Mouse (Mus musculus): ENCODE data around the gene Aqp1. TPM values are rescaled to one million over a fixed set of nuclear protein-coding genes. Genes with fewer than 3 reads are reported as not detected.

Aqp1 gene
- polyA plus RNA-seq, 1 experiment, result 119 TPM

- no peak overlapping the region for H3K27ac ChIP-seq (ENCODE audit: control insufficient read depth, insufficient read depth, low read length)
- H3K4me1 ChIP-seq (replicated peaks; ENCODE audit: control insufficient read depth, insufficient read depth, low read length), result no peaks in the 10 kb centered on the region
- TF ChIP-seq CTCF (IDR thresholded peaks at IDR 0.05; ENCODE audit: borderline replicate concordance, control insufficient read depth, extremely low read depth, insufficient read depth, low read length, poor library complexity), result no peak
- TF ChIP-seq POLR2A (IDR thresholded peaks at IDR 0.05; ENCODE audit: control insufficient read depth, extremely low read depth, insufficient read depth, low read length, poor library complexity), result no peak
- no peak for DNase-seq
- no peaks in the 10 kb centered on the region for H3K27me3 ChIP-seq (ENCODE audit: control insufficient read depth, insufficient read depth, low read length)
- no peaks in the 10 kb centered on the region for H3K36me3 ChIP-seq (ENCODE audit: control insufficient read depth, insufficient read depth, low read length)
- 27% methylated on average over 4 of the region's 4 CpGs for WGBS
- H3K4me3 ChIP-seq (ENCODE audit: control insufficient read depth, insufficient read depth, low read length), result no peak overlapping the region
Measured at GRCm38 (mm10) chr6:55326299-55326698, 9.9 kb upstream of the Aqp1 start.

- no peak overlapping the region for H3K4me3 ChIP-seq (ENCODE audit: control insufficient read depth, insufficient read depth, low read length)
- H3K36me3 ChIP-seq (ENCODE audit: control insufficient read depth, insufficient read depth, low read length), result no peaks in the 10 kb centered on the region
- H3K27ac ChIP-seq (ENCODE audit: control insufficient read depth, insufficient read depth, low read length), result no peak overlapping the region
- H3K4me1 ChIP-seq (replicated peaks; ENCODE audit: control insufficient read depth, insufficient read depth, low read length), result no peaks in the 10 kb centered on the region
- no peak for TF ChIP-seq CTCF (IDR thresholded peaks at IDR 0.05; ENCODE audit: borderline replicate concordance, control insufficient read depth, extremely low read depth, insufficient read depth, low read length, poor library complexity)
- no peak for TF ChIP-seq POLR2A (IDR thresholded peaks at IDR 0.05; ENCODE audit: control insufficient read depth, extremely low read depth, insufficient read depth, low read length, poor library complexity)
- no peaks in the 10 kb centered on the region for H3K27me3 ChIP-seq (ENCODE audit: control insufficient read depth, insufficient read depth, low read length)
- no peak for DNase-seq
- WGBS, result 81% methylated on average over 13 of the region's 13 CpGs
Measured at GRCm38 (mm10) chr6:55327326-55327725, 8.9 kb upstream of the Aqp1 start.

- Histone ChIP-seq H3K4me1 (replicated peaks; ENCODE audit: control insufficient read depth, insufficient read depth, low read length) (no peaks in the 10 kb centered on the region), H3K27ac (ENCODE audit: control insufficient read depth, insufficient read depth, low read length) (no peak overlapping the region), H3K27me3 (ENCODE audit: control insufficient read depth, insufficient read depth, low read length) (no peaks in the 10 kb centered on the region), H3K36me3 (ENCODE audit: control insufficient read depth, insufficient read depth, low read length) (no peaks in the 10 kb centered on the region), H3K4me3 (ENCODE audit: control insufficient read depth, insufficient read depth, low read length) (no peak overlapping the region)
- TF ChIP-seq POLR2A (IDR thresholded peaks at IDR 0.05; ENCODE audit: control insufficient read depth, extremely low read depth, insufficient read depth, low read length, poor library complexity) (no peak), CTCF (IDR thresholded peaks at IDR 0.05; ENCODE audit: borderline replicate concordance, control insufficient read depth, extremely low read depth, insufficient read depth, low read length, poor library complexity) (no peak)
- 84% methylated on average over 4 of the region's 4 CpGs for WGBS
- no peak for DNase-seq
Measured at GRCm38 (mm10) chr6:55328179-55328578, 8.1 kb upstream of the Aqp1 start.

- no peaks in the 10 kb centered on the region for H3K36me3 ChIP-seq (ENCODE audit: control insufficient read depth, insufficient read depth, low read length)
- WGBS, result 6% methylated on average over 6 of the region's 6 CpGs
- no peaks in the 10 kb centered on the region for H3K27me3 ChIP-seq (ENCODE audit: control insufficient read depth, insufficient read depth, low read length)
- TF ChIP-seq POLR2A (IDR thresholded peaks at IDR 0.05; ENCODE audit: control insufficient read depth, extremely low read depth, insufficient read depth, low read length, poor library complexity) (no peak), CTCF (IDR thresholded peaks at IDR 0.05; ENCODE audit: borderline replicate concordance, control insufficient read depth, extremely low read depth, insufficient read depth, low read length, poor library complexity) (no peak)
- DNase-seq, result peak; percentile 9
- H3K4me1 ChIP-seq (replicated peaks; ENCODE audit: control insufficient read depth, insufficient read depth, low read length), result no peaks in the 10 kb centered on the region
- no peak overlapping the region for H3K27ac ChIP-seq (ENCODE audit: control insufficient read depth, insufficient read depth, low read length)
- no peak overlapping the region for H3K4me3 ChIP-seq (ENCODE audit: control insufficient read depth, insufficient read depth, low read length)
Measured at GRCm38 (mm10) chr6:55331315-55331714, 4.9 kb upstream of the Aqp1 start.

GRCm38 (mm10) chr6:55332100-55332772 lies 4.0 kb upstream of the Aqp1 start:
- WGBS, result 65% methylated on average over 5 of the region's 5 CpGs
- Histone ChIP-seq H3K4me1 (replicated peaks; ENCODE audit: control insufficient read depth, insufficient read depth, low read length) (no peaks in the 10 kb centered on the region), H3K27ac (ENCODE audit: control insufficient read depth, insufficient read depth, low read length) (no peak overlapping the region)

GRCm38 (mm10) chr6:55332773-55333109 lies 3.5 kb upstream of the Aqp1 start:
- Histone ChIP-seq H3K4me3 (ENCODE audit: control insufficient read depth, insufficient read depth, low read length) (no peak overlapping the region), H3K27me3 (ENCODE audit: control insufficient read depth, insufficient read depth, low read length) (no peaks in the 10 kb centered on the region), H3K36me3 (ENCODE audit: control insufficient read depth, insufficient read depth, low read length) (no peaks in the 10 kb centered on the region), H3K27ac (ENCODE audit: control insufficient read depth, insufficient read depth, low read length) (no peak overlapping the region), H3K4me1 (replicated peaks; ENCODE audit: control insufficient read depth, insufficient read depth, low read length) (no peaks in the 10 kb centered on the region)
- no peak for DNase-seq
- WGBS, result 96% methylated on average over 6 of the region's 6 CpGs
- TF ChIP-seq POLR2A (IDR thresholded peaks at IDR 0.05; ENCODE audit: control insufficient read depth, extremely low read depth, insufficient read depth, low read length, poor library complexity), result no peak
- TF ChIP-seq CTCF (IDR thresholded peaks at IDR 0.05; ENCODE audit: borderline replicate concordance, control insufficient read depth, extremely low read depth, insufficient read depth, low read length, poor library complexity), result no peak

More at GRCm38 (mm10) chr6:55332100-55332772, 4.0 kb upstream of the Aqp1 start:
- no peak for DNase-seq
- no peaks in the 10 kb centered on the region for H3K27me3 ChIP-seq (ENCODE audit: control insufficient read depth, insufficient read depth, low read length)
- H3K36me3 ChIP-seq (ENCODE audit: control insufficient read depth, insufficient read depth, low read length), result no peaks in the 10 kb centered on the region
- H3K4me3 ChIP-seq (ENCODE audit: control insufficient read depth, insufficient read depth, low read length), result no peak overlapping the region
- TF ChIP-seq POLR2A (IDR thresholded peaks at IDR 0.05; ENCODE audit: control insufficient read depth, extremely low read depth, insufficient read depth, low read length, poor library complexity) (no peak), CTCF (IDR thresholded peaks at IDR 0.05; ENCODE audit: borderline replicate concordance, control insufficient read depth, extremely low read depth, insufficient read depth, low read length, poor library complexity) (no peak)

GRCm38 (mm10) chr6:55337242-55337641 lies 1.0 kb downstream of the Aqp1 start:
- WGBS, result 91% methylated on average over 5 of the region's 5 CpGs
- no peaks in the 10 kb centered on the region for H3K4me1 ChIP-seq (replicated peaks; ENCODE audit: control insufficient read depth, insufficient read depth, low read length)
- TF ChIP-seq POLR2A (IDR thresholded peaks at IDR 0.05; ENCODE audit: control insufficient read depth, extremely low read depth, insufficient read depth, low read length, poor library complexity) (no peak), CTCF (IDR thresholded peaks at IDR 0.05; ENCODE audit: borderline replicate concordance, control insufficient read depth, extremely low read depth, insufficient read depth, low read length, poor library complexity) (no peak)

More at GRCm38 (mm10) chr6:55337242-55337641, 1.0 kb downstream of the Aqp1 start:
- H3K27ac ChIP-seq (ENCODE audit: control insufficient read depth, insufficient read depth, low read length), result no peak overlapping the region
- no peaks in the 10 kb centered on the region for H3K27me3 ChIP-seq (ENCODE audit: control insufficient read depth, insufficient read depth, low read length)
- H3K4me3 ChIP-seq (ENCODE audit: control insufficient read depth, insufficient read depth, low read length), result no peak overlapping the region
- no peak for DNase-seq
- H3K36me3 ChIP-seq (ENCODE audit: control insufficient read depth, insufficient read depth, low read length), result no peaks in the 10 kb centered on the region
